Mouse (Mus musculus): Measurements from ENCODE around the gene Tef.

Gene Tef

DNA sequence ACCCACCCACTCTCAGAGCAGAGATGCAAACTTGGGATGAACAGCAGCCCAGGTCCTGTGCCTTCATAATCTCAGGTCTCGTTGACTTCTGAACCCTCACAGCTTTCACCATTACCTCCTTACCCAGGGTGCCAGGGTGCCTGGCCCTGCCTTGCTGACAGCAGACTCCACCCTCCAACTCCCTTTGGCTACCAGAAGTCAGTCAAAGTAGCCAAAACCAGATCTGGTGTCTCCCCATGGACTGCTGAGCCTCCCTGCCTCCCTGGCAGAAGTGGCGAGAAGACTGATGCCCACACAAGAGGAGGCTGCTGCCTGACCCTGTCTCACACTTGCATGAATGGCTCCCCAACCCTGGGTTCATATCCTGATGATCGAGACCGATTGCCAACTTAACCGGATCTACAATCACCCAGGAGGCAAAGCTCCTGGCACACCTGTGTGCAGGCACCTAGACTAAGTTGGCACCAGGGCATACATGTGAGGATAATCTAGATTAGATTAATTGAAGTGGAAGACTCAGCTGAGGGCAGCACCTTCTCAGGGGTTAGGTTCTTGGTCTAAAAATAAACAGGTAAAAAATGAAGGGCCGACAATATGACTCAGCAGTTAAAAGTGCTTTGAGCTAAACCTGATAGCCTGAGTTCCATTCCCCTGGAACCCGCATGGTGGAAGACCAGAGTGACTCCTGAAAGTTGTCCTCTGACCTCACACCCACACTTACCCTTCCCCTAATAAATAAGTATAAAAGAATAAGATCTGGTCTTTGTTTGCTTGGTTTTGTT lies 26.4 kb downstream of the Tef start:
- DNase-seq (ENCODE audit: low spot score in 2 of 2): no peak

DNA sequence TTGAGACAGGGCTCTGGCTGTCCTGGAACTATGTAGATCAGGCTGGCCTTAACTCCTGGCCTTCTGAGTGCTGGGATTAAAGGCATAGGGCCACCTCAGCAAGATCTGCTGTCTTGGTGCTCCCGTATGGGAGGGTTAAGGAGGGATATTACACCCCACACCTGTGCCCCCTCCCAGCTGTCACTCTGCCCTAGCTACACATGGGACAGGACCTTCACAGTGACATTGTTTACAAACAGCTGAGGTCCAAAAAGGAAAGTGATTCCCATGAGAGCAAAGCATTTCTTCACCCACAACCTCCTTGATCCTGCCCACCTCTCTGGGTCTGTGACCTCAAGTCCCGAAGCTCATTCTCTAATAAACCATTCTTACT lies 27.0 kb downstream of the Tef start:
- DNase-seq (ENCODE audit: low spot score in 2 of 2): no peak

DNA sequence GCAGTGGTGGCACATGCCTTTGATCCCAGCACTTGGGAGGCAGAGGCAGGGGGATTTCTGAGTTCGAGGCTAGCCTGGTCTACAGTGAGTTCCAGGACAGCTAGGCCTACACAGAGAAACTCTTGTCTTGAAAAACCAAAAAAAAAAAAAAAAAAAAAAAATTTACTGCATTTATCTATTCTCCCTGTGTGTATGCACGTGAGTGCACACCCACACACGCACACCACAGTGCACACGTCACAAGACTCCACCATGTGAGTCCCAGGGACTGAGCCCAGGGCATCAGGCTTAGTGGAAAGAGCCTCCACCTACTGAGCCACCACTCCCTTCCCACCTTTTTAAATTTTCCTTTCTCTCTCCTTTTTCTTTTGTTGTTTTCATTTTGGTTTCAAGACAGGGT lies 28.3 kb downstream of the Tef start:
- DNase-seq (ENCODE audit: low spot score in 2 of 2): no peak

DNA sequence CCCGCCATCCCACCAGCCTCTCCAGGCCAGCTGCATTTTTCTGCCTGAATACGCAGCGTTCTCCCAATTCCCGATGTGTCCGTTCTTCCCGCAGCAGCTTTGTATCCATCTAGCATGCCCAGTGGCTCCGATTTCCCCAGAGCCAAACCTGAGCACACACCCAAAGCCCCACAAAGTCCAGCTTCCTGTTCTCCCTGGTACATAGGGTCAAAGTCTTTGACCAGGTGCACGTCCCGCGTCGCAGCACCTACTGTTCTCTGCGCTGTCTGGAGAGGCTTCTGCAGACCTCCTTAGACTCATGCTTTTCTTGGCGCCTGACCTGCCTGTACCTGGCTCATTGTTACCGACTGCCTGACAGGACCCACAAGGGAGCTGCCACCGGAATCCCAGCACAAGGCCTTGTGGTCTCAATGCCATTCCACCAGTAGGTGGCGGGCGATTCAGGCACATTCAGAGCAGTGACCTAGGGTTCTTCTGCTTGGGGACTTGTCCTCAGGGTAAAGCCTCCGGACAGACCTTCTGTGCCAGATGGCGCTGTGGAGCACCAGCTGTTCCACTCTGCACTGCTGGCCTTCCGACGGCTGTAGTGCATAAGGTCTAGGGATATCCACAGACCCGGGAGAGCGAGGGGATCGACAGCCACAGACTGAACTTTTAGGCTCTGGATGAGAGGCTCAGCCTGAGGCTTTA lies 29.1 kb downstream of the Tef start:
- peak; percentile 65 to 91 for DNase-seq (ENCODE audit: low spot score in 2 of 2)

DNA sequence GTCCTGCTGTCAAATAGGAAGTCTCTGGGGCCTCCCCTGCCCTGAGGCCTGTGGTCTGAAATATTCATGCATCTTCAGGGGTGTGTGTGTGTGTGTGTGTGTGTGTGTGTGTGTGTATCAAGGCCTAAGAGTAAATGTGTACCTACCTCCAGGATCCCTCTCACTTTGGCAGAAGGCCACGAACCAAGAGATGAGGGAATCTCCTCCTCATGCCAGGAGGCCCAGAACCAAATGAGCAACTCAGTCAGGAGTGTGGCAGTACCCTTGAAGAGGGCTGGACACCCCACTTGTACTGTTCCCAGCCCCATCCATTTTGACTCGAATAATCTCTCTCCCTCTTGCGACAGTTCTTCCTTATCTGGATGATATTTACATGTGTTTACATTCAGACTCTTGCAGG lies 30.0 kb downstream of the Tef start:
- DNase-seq (ENCODE audit: low spot score in 2 of 2): no peak

DNA sequence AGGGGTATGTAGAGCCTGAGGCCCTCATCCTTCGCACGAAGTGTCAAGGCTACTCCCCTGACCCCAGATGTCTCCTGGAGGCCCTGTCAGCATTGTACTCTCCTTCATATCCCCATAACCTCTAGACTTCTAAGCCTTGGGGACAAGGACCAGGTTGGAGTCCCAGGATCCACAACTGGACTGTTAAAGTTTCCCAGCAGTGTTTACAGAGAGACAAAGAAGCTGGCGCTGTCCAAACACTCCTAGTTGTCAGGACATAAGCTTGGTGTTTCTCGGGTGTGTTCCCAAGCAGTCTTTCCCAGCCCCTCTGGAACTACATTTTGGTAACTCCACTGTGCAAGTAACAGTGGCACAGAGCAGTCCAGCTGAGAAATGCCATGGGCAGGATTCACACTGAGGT lies 31.3 kb downstream of the Tef start:
- DNase-seq (ENCODE audit: low spot score in 2 of 2): no peak

DNA sequence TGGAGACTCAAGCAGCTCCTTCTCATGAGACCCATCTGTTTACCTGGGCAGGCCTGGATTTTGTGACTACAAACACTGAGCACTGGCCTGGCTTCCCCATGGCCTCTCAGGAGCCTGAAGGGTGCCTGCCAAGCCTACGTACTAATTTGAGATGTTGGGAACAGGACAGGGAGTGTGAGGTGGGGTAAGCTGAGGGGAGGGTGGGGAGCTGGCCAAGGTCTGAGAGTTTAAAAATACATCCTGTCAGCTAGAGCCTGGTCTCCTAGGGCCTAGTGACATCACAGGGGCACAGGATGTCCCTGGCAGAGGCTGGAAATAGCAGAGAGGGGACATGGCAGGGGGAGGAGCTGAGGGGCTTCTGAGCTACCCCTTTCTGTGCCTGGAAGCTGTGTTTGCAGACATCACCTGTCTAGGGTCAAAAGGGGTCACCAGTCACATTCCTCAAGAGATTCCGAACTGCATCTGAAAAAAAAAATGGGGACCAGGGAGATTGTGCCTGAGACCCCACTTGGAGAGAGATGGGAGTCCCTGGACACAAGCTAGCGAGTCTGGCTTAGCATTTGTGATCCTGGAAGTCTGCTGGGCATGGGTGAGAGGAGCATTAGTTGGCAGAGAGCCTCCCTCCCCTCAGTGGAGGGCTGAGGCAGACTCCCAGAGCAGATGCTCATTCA lies 32.1 kb downstream of the Tef start:
- DNase-seq (ENCODE audit: low spot score in 2 of 2): no peak

DNA sequence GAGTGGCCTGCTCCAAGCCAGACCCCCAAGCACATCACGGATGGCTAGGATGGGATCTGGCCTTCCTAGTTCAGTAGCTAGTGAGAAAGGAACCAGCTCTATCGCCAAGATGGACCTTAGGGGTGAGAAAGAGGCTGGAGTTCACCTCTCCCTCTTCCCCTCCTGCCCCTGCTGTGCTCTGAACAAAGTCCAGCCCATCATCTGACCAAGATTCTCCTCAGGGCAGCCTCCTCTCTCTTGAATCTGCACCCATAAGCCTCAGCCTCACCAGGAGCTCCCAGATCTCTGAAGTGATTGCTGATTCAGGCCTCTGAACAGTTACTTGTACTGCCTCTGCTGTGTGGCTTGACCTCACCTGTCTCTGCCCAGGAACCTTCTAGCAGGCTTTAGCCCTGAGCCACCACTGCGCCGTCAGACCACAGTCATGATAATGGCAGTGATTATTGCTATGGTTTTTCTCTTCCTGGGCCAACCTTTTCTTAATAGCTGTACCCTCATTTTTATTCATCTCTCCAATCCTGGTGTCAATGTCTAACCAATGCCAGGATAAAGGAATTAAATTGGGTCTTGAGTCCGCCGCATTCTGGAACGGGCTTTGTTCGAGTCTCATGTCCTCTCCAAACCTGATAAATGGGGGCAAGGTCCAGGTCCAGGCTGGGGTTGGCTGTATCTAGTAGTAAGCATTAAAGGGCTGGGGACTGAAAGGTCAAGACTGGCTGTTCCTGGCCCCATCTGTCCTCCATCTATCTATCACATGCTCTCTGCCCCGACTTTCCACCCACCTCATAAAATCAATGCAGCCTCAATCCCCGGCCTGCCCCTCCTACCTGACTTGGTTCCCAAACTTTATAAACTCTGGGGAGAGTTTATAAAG lies 33.0 kb downstream of the Tef start:
- no peak for DNase-seq (ENCODE audit: low spot score in 2 of 2)

DNA sequence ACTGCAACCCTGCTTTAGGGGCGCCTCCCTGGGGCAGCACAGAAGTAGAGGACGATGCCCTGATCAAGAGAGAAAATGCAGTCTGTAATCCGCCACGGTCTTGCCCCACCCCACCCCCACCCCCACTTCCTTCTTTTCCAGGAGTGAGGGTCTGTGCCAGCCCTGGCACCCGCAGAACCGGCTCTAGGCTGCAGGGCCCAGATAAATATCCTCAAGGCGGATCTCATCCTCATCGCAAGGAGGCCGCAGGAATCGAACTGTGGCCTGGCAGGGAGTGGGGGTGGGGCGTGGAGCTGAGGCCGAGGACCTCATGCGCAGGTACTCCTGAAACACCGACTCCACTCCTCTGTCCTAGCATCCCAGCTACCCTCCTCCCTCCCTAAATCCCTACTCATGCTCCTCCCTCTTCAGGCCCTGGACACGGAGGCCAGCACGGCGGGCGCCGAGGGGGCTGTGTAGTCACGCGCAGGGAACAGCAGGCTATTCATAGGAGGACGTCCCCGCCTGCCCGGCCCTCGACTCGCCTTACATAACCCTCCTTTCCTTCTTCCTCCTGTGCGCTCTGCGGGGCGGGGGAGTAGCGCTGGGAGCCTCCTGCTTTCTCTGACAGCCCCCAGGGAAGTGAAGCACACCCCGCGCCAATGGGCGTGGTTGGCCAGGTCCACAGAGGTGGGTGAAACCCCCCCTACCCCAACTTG lies 34.1 kb downstream of the Tef start:
- peak; percentile 87 to 94 for DNase-seq (ENCODE audit: low spot score in 2 of 2)

DNA sequence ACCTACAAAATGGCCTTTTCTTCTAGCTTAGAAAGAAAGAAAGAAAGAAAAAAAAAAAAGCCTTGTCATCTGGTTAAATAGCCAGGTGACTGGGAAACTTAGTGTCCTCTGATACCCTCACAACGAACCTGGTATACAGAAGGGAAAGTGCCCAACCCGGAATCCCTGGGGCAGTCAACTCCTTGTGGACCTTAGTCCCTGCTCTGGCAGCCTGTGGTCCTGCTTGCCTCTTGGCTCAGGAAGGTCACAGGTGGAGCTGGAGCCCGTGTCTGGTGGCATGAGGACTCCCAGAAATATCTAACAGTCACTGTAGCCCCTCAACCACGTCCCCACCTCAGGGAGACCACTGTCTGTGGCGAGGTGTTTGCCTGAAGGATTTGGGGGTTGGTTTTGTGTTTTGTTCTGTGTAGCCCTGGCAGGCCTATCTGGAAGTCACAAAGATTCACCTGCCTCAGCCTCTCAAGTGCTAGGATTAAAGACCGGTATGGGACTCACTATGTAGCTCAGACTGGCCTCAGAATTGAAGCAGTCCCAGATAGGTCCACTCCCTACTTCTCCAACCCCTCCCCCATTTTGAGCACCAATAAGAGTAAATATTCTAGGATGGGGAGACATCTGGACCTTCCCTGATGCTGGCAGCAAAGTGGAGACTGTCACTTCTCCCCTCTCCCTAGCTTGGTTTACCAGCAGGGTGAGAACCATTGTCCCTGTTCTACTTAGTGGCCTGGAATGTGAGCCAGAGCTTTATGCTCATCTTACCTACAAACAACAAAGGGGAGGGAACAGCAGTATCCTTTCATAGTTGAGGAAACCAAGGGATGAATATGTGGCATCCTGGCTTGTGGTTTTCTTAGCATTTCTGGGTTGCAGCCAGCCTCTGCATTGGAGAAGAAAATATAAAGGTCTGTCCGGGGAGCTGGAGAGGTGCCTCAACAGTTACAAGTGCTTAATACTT lies 35.0 kb downstream of the Tef start:
- no peak for DNase-seq (ENCODE audit: low spot score in 2 of 2)

DNA sequence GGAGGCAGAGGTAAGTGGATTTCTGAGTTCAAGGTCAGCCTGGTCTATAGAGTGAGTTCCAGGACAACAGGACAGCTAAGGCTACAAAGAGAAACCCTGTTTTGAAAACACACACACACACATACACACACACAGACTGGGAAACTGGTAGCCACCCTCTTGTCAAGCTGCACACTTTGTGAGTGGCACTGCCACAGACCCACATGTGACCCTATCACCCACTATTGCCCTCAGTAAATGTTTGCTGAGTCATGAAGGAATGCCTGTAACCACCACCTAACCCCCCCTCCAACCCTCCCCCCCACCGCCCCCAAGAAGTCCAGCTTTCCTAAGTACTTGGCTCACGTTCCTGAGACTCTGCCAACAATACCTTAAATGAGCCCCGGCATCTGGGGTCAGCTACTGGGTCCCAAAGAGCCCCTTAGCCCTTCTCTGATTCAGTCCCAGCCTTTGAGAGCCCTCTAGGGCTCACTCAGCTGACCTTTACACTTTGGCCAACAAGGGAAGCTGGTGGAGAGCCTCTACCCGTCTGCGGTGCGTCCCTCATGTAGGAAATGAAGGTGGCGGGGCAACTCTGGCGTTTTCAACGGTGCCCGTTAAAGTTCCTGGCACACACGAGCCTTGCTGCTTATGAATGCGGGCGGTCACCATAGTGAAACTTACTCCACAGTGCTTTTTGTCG lies 36.5 kb downstream of the Tef start:
- DNase-seq (ENCODE audit: low spot score in 2 of 2): no peak

DNA sequence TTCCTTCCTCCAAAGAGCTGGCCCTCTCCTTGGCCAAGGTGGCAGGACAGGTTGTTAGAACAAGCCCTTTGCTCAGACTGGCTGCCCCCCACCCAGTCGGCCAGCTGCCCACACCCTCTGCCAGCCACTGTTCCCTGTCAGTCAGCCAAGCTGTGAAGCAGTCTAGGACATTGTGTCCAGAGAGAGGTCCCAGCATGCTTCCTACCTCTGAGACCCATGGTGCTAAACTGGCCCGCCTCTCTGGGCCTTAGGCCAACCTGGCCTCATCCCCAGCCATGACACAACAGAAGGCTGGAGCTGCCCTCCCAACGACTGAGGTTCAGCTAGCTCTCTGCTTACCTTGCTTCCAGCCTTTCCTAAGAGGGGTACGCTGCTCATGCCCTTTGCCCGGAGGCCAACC lies 37.4 kb downstream of the Tef start:
- peak in 1 of 2 experiments; percentile 82 for DNase-seq (ENCODE audit: low spot score in 2 of 2)

DNA sequence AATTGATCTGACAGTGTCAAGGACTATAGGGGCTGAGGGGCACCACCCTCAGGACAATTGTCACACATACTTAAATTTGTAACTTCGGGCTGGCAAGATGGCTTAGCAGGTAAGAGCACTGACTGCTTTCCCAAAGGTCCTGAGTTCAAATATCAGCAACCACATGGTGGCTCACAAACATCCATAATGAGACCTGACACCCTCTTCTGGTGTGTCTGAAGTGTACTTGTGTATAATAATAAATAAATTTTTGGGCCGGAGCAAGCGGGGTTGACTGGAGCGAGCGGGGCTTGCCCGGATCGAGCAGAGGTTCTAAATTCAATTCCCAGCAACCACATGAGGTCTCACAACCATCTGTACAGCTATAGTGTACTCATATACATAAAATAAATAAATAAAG lies 38.1 kb downstream of the Tef start:
- no peak for DNase-seq (ENCODE audit: low spot score in 2 of 2)

DNA sequence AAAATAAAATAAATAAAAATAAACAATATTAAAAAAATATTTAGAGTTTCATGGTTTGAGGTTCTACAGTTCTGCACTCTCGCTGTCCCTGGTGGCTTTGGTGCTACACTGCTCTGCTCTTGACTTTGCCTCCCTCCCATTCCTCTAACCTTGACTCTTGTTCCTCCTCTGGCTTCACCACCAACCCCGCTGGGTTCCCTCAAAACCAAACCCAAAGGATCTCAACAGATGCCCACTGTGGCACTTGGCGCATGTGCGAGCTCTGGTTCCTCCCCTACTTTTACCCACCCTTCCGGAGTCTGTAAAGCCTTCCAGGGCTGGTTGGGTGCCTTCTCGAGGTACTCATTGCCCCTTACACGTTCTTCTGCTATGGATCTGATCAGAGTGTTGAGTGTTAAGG lies 40.1 kb downstream of the Tef start:
- DNase-seq (ENCODE audit: low spot score in 2 of 2): no peak

DNA sequence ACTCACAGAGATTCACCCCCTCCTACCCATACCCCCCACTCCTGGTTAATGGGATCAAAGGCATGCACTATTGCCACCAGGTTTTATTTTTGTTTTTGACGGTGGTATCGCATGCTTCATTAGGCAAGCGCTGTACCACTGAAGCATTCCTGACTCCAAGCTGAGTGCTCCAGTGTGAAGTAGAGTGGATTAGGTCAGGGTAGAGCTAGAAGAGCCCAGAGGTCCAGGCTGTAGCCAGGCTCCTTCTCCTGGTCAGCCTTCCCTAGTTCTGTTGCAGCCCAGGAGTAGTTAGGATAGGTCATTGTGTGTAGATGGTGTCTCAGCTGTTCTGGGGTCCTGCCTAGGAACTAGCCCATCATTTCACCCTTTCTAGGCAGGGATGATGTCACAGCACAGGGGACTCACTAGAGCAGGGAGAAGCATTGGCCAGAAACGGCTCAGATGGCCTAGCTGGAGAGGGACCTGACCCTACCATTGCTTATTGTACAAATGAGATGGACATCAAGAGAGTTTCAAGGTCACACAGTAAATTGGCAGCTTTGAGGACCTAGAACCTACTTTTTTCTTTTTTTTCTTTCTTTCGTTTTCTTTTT lies 42.9 kb downstream of the Tef start:
- no peak for DNase-seq (ENCODE audit: low spot score in 2 of 2)

DNA sequence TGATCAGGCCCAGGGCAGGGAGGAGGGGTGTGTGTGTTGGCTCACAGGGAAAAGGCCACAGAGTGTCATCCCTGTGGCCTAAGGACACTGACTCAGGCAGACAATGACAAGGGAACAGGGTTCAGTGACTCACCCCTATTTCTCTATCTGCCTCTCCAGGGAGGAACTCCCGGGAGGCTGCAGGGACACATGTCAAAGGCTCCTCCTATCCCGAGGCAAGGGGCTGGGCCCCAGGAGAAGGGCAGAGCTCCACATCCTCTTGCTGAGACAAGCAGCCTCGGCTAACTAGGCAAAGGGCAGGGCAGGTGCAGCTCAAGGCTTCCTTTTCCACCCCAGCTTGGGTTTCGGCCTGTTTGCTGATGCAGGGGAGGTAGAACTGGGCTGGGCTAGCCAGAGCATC lies 43.5 kb downstream of the Tef start:
- DNase-seq (ENCODE audit: low spot score in 2 of 2): no peak

DNA sequence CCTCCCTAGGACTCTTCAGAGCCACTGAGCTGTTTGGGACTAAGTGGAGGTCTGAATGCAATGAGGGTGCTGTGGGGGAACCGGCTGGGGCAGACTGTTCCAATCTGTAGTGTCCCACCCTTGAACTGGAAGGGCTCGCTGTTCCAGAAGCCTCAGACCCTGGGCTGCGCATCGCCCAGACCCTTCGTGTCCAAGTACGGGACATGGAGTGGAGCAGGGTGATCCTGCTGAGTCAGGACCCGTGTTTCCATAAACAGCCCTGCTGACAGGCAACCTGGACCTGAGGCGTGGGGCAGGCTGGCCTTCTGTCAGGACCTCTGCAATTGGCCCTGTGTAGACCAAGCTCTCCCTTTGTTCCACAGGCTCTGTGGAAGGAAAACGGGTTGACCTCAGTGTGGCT lies 44.5 kb downstream of the Tef start:
- DNase-seq (ENCODE audit: low spot score in 2 of 2): no peak

DNA sequence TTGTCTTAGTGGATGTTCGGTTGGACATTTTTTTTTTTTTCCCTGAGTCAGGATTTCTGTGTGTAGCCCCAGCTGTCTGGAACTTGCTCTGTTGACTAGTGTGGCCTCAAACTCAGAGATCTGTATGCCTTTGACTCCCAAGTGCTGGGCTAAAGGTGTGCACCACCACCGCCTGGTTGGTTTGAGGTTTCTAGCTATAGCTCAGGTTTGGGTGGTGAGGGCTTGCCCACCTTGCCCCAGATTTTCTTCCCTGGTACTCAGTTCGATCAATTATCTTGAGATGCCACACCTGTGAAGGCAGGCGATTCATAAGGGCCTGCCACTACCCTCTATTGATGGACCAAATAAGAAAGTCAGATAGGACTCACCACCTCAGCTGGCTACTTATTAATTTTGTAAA lies 44.9 kb downstream of the Tef start:
- DNase-seq (ENCODE audit: low spot score in 2 of 2): no peak

DNA sequence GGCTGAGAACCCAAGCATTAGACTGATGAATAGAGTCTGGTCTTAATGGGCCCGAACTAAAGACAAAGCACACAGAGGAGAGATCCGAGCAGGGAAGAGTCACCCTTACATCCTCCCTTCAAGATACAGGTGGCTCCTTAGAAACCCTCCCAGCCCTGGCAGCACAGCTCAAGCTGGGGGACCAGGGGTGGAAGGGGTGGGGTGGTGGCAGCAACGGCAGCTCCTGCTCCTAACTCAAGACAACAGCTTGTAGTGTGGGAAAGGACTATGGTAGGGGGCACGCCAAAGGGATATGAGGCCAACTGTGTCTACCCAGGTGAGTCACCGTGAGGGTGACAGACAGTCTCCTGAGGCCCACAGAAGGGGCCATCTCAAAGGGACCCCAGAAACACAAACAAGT lies 45.6 kb downstream of the Tef start:
- no peak for DNase-seq (ENCODE audit: low spot score in 2 of 2)
